Mouse (Mus musculus): ENCODE measurements around the gene Olfr1239.

GRCm38 (mm10) chr2:89409576-89409975, 10.6 kb downstream of the Olfr1239 start, which contains the start of gene Olfr1238:
- TF ChIP-seq CTCF (IDR thresholded peaks at IDR 0.05; ENCODE audit: control insufficient read depth, insufficient read depth, low read length): no peak
- TF ChIP-seq POLR2A (IDR thresholded peaks at IDR 0.05; ENCODE audit: borderline replicate concordance, control insufficient read depth, low read depth, low read length): no peak

Measured in bone marrow, adult 2 months (tissue).